Mouse (Mus musculus) heart, embryonic 10.5 days (tissue): Measurements from ENCODE around the gene Rac3. TPM values are rescaled to one million over a fixed set of nuclear protein-coding genes. Genes with fewer than 3 reads are reported as not detected.
"Not testable (repeated sequence)": the region's sequence is repeated elsewhere in the genome, so short reads cannot be mapped to it uniquely, and the experiment has no call there.

Experiments
- DNase-seq: peaks from one replicate; pipeline ENCODE4 v3.0.0-alpha.2; 2017; ENCODE audit warnings: low spot score
- H3K27ac ChIP-seq: fragments of 300-500 bp; sonication (generic); 2 replicates; pipeline ENCODE4 v1.5.1; 2016; ENCODE audit warnings: mild to moderate bottlenecking
- H3K27me3 ChIP-seq: fragments of 300-500 bp; sonication (generic); 2 replicates; pipeline ENCODE4 v1.6.1; 2016; ENCODE audit warnings: mild to moderate bottlenecking; ENCODE audit not compliant: poor library complexity, insufficient read depth, severe bottlenecking
- H3K36me3 ChIP-seq: fragments of 300-500 bp; sonication (generic); 2 replicates; pipeline ENCODE4 v1.6.1; 2016; ENCODE audit warnings: mild to moderate bottlenecking, moderate library complexity
- H3K4me1 ChIP-seq: fragments of 300-500 bp; sonication (generic); 2 replicates; pipeline ENCODE4 v1.6.1; 2016; ENCODE audit warnings: mild to moderate bottlenecking
- H3K4me3 ChIP-seq: fragments of 300-500 bp; sonication (generic); 2 replicates; pipeline ENCODE4 v1.5.1; 2016; ENCODE audit warnings: mild to moderate bottlenecking, moderate library complexity
- H3K9me3 ChIP-seq: fragments of 300-500 bp; sonication (generic); 2 replicates; pipeline ENCODE4 v1.6.1; 2016; ENCODE audit warnings: mild to moderate bottlenecking, moderate library complexity
- WGBS: fragments of 180-500 bp; shearing (Covaris S2); methylation state at CpG from one replicate; pipeline ENCODE4 v1.1.7; 2016; 5-methylcytosine and 5-hydroxymethylcytosine counted together
- polyA plus RNA-seq: library from polyadenylated mRNA; unstranded; fragments of >200 nt; fragmentation: Nextera tagmentation; extraction: Ambion mirVana; gene quantifications from 2 replicates; pipeline ENCODE4 v1.2.1, GENCODE M21; 2016

Rac3 gene
- polyA plus RNA-seq, 1 experiment from 2014 or later: 13.8 TPM

- no peaks in the 10 kb centered on the region for H3K9me3 ChIP-seq
- peaks cover 86% of the 10 kb centered on the region for H3K27me3 ChIP-seq
- H3K27ac ChIP-seq: peak overlapping the region; percentile 42; the same call in 1 of the 2 replicates
- WGBS: 18% methylated on average over 36 of the region's 36 CpGs
- no peaks in the 10 kb centered on the region for H3K36me3 ChIP-seq
- DNase-seq: no peak
- peak overlapping the region; percentile 75 for H3K4me3 ChIP-seq
- peaks cover 27% of the 10 kb centered on the region for H3K4me1 ChIP-seq
Measured at GRCm38 (mm10) chr11:120726243-120727168, 5.2 kb downstream of the Rac3 start.

GRCm38 (mm10) chr11:120727169-120727527 lies 5.9 kb downstream of the Rac3 start, which contains the start of gene Dcxr:
Gene Dcxr, minus strand, starts transcription at chr11:120727281.
- Histone ChIP-seq H3K9me3 (no peaks in the 10 kb centered on the region), H3K4me3 (peak within 1 kb of the TSS; percentile 75), H3K36me3 (no peaks in the 10 kb centered on the region), H3K27ac (peak within 1 kb of the TSS; percentile 42; the same call in 1 of the 2 replicates), H3K4me1 (peaks cover 24% of the 10 kb centered on the region), H3K27me3 (peaks cover 84% of the 10 kb centered on the region)
- 2% methylated on average over 14 of the region's 14 CpGs for WGBS
- peak; percentile 96 for DNase-seq

- Histone ChIP-seq H3K36me3 (no peaks in the 10 kb centered on the region), H3K9me3 (no peaks in the 10 kb centered on the region), H3K4me3 (peak overlapping the region; percentile 75; the same call in 1 of the 2 replicates), H3K27me3 (peaks cover 82% of the 10 kb centered on the region), H3K27ac (no peak overlapping the region), H3K4me1 (peaks cover 22% of the 10 kb centered on the region)
- WGBS: 55% methylated on average over 12 of the region's 12 CpGs
- DNase-seq: no peak
Measured at GRCm38 (mm10) chr11:120727564-120727963, 6.3 kb downstream of the Rac3 start.

DNA sequence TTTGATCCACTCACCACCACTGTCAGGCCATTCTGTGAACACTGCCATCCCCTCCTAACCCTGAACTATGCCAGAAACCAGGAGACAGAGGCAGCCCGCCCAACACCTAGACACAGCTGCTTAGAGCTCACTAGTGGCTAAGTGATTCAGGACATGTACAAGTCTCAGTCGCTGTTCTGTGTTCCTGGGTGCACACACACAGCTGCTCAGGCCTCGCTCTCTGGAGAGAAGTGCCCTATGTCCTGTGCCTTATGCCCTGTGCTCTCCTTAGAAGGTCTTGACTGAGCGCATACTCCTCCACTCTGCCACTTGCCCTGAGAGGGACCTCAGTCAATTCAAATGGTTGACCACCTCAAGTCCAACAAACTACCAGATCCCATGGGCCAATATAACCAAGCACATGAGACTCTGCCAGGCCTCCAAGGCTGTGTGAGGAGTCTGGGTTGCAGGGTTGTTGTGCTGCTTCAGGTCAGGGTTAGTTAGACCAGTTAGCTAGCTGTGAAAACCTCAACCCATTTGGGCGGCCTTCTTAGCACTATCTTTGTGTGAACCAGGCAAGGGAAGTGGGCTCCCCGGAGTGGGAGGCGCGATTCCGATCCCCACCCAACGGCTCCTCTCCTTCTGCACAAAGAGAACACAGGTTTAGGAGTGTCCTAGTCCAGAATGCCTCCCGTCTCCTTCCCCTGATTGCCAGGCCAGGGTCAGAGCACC lies 7.4 kb downstream of the Rac3 start:
- DNase-seq: no peak
- Histone ChIP-seq H3K36me3 (no peaks in the 10 kb centered on the region), H3K27ac (no peak overlapping the region), H3K4me1 (peaks cover 22% of the 10 kb centered on the region), H3K27me3 (peaks cover 80% of the 10 kb centered on the region), H3K4me3 (peak overlapping the region; percentile 31; the same call in 1 of the 2 replicates), H3K9me3 (no peaks in the 10 kb centered on the region)
- WGBS: 59% methylated on average over 11 of the region's 11 CpGs

GRCm38 (mm10) chr11:120729432-120730050 lies 8.3 kb downstream of the Rac3 start:
- H3K27me3 ChIP-seq: peaks cover 74% of the 10 kb centered on the region
- DNase-seq: not testable (repeated sequence)
- H3K4me3 ChIP-seq: peak overlapping the region; percentile 31

DNA sequence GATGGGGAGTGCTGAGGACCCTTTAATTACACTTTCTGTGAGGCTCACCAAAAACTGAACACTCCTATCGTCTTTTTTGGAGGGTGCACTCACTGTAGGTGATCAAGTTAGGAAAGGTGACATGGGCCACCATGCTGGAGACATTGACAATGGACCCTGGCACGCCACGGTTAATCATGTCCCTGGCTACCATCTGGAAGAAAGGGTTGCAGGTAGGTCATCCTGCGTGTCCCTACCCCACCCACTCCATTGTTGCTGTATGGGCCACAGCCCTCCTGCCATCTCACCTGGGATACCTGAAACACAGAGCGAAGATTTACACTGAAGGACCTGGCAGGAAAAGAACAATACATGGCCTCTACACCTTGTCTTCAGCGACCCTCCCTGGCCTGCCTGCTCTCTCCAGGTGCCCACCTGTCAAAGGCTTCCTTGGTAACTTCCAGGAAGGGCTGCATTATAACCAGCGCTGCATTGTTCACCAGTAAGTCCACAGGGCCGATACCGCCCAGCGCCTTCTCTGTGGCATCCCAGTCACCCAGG lies 9.1 kb downstream of the Rac3 start:
- Histone ChIP-seq H3K9me3 (no peaks in the 10 kb centered on the region), H3K4me1 (peaks cover 22% of the 10 kb centered on the region), H3K4me3 (no peak overlapping the region), H3K27ac (no peak overlapping the region), H3K27me3 (peaks cover 65% of the 10 kb centered on the region), H3K36me3 (no peaks in the 10 kb centered on the region)
- WGBS: 85% methylated on average over 10 of the region's 10 CpGs
- DNase-seq: no peak

More at GRCm38 (mm10) chr11:120729432-120730050, 8.3 kb downstream of the Rac3 start:
- H3K9me3 ChIP-seq, H3K36me3 ChIP-seq, H3K27ac ChIP-seq: not testable (repeated sequence)
- WGBS: under 1% methylated on average over 18 of the region's 21 CpGs
- peaks cover 22% of the 10 kb centered on the region for H3K4me1 ChIP-seq

DNA sequence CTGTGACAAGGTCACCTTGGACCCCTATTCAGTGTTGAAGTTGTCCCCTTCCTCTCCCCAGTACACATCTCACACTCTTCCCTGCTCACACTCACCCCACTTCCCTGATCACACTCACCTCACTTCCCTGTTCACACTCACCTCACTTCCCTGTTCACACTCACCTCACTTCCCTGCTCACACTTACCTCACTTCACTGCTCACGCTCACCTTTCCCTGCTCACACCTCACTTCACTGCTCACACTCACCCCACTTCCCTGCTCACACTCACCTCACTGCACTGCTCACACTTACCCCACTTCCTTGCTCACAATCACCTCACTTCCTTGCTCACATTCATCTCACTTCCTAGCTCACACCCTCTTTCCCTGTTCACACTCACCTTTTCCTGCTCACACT lies 10.1 kb downstream of the Rac3 start:
- Histone ChIP-seq H3K4me3 (no peak overlapping the region), H3K9me3 (no peaks in the 10 kb centered on the region), H3K27ac (no peak overlapping the region), H3K27me3 (peaks cover 55% of the 10 kb centered on the region), H3K4me1 (peaks cover 18% of the 10 kb centered on the region), H3K36me3 (no peaks in the 10 kb centered on the region)
- WGBS: 93% methylated on average over 1 of the region's 1 CpGs
- no peak for DNase-seq

DNA sequence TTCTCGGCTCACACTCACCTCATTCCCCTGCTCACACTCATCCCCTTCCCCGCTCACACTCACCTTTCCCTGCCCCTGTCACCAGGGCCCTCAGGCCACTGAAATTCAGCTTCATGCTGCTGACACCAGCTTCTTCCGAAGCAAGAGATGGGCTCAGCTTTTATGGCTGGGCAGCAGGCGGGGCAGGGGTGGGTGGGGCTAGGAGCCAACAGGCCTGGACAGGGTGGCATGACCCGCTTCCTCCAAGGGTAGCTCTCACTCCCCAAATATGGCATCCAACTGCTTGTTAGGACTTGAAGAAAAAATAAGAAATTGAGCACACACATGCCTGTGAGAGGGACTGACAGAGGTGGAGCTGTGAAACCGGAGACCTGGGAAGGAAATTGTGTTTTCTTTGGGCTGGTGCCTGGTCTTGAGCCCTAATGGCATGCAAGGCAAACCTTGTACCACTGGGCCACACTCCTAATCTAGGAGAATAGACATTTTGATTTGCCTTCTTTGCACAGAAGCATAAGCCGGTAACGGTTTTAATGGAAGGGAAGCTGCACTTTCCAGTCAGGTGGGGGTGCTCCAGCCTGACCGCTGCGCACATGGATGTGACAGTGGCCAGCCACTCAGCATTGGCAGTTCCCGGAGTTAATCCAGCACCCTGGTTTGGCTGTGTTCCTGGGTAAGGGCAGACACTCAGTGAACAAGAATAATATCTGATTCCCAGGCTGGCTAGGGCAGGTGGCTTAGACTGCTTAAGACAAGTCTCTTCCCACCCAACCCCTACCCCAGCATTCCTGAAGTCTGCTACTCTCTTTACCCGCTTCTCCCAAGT lies 10.8 kb downstream of the Rac3 start, which contains the start of gene Cbr2:
Gene Cbr2 (minus strand): TSS at position 257 of the 823 bp plus-strand sequence.
- DNase-seq: no peak
- Histone ChIP-seq H3K4me1 (peaks cover 11% of the 10 kb centered on the region; the same call in 1 of the 2 replicates), H3K9me3 (no peaks in the 10 kb centered on the region), H3K36me3 (no peaks in the 10 kb centered on the region), H3K27ac (no peak within 1 kb of the TSS), H3K27me3 (peaks cover 52% of the 10 kb centered on the region), H3K4me3 (no peak within 1 kb of the TSS)
- WGBS: 71% methylated on average over 12 of the region's 12 CpGs

GRCm38 (mm10) chr11:120733521-120733920 lies 12.3 kb downstream of the Rac3 start:
- Histone ChIP-seq H3K4me1 (peaks cover 11% of the 10 kb centered on the region; the same call in 1 of the 2 replicates), H3K27me3 (peaks cover 42% of the 10 kb centered on the region), H3K36me3 (no peaks in the 10 kb centered on the region), H3K4me3 (no peak overlapping the region), H3K27ac (no peak overlapping the region), H3K9me3 (no peaks in the 10 kb centered on the region)
- 68% methylated on average over 6 of the region's 6 CpGs for WGBS
- no peak for DNase-seq

GRCm38 (mm10) chr11:120736424-120736823 lies 15.2 kb downstream of the Rac3 start:
- H3K27ac ChIP-seq: no peak overlapping the region
- no peak overlapping the region for H3K4me3 ChIP-seq
- 62% methylated on average over 6 of the region's 6 CpGs for WGBS
- no peaks in the 10 kb centered on the region for H3K9me3 ChIP-seq
- 0 out of 2 replicates have a peak, but pooled peaks cover 4% of the 10 kb centered on the region for H3K4me1 ChIP-seq
- peaks cover 17% of the 10 kb centered on the region; the same call in 1 of the 2 replicates for H3K27me3 ChIP-seq
- no peak for DNase-seq
- no peaks in the 10 kb centered on the region for H3K36me3 ChIP-seq

GRCm38 (mm10) chr11:120740981-120741380 lies 19.7 kb downstream of the Rac3 start:
- 0 out of 2 replicates have a peak, but pooled peaks cover 2% of the 10 kb centered on the region for H3K27me3 ChIP-seq
- WGBS: 88% methylated on average over 5 of the region's 5 CpGs
- H3K36me3 ChIP-seq: no peaks in the 10 kb centered on the region
- H3K27ac ChIP-seq: no peak overlapping the region
- H3K4me1 ChIP-seq: no peaks in the 10 kb centered on the region
- DNase-seq: no peak
- H3K4me3 ChIP-seq: no peak overlapping the region
- no peaks in the 10 kb centered on the region for H3K9me3 ChIP-seq
